Mouse (Mus musculus): ENCODE data around the gene Syt2. TPM values are rescaled to one million over a fixed set of nuclear protein-coding genes. Genes with fewer than 3 reads are reported as not detected.
A peak's percentile ranks its signal among the peaks of the same experiment; 100 is the strongest.

Syt2 gene
- polyA plus RNA-seq, 1 experiment from 2014 or later = 8.2 TPM

DNA sequence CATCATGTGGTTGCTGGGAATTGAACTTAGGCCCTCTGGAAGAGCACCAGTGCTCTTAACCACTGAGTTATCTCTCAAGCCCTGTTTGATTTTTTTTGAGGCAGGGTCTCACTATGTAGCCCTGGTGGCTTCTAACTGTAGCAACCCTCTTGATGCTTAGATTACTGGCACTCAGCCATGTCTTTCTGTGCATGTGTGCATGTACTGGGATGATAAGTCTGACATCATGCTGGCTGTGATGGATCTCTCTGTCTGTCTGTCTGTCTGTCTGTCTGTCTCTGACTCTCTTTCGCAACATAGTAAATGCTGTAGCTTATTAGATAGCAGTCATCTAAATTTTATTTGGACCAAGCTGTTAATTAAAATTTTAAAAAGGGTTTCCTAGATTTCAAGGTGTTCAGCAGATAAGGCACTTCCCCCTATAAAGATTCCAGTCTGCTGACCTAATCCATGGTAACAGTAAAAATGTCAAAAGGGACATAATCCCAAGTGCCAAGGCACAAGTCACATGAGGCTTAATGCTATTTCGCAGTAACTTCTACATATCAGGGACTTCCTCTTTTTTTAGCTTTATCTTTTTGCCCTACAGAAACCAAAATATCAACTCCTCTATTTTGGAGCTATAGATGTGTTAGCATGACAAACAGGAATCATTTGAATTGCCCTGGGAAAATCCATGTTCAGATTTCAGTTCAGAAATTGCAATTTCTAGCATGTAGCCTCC, 144.4 kb downstream of the Syt2 start:
- H3K27me3 ChIP-seq = no peaks in the 10 kb centered on the region
- peaks cover 5% of the 10 kb centered on the region for H3K4me1 ChIP-seq (replicated peaks)
- no peaks in the 10 kb centered on the region for H3K36me3 ChIP-seq
- 92% methylated on average over 2 of the region's 2 CpGs for WGBS
- no peak overlapping the region for H3K4me2 ChIP-seq
- ATAC-seq (ENCODE audit: low FRiP score) = no peak
- H3K9me3 ChIP-seq = no peaks in the 10 kb centered on the region
- no peak overlapping the region for H3K9ac ChIP-seq
- no peak overlapping the region for H3K4me3 ChIP-seq
- H3K27ac ChIP-seq = no peak overlapping the region

DNA sequence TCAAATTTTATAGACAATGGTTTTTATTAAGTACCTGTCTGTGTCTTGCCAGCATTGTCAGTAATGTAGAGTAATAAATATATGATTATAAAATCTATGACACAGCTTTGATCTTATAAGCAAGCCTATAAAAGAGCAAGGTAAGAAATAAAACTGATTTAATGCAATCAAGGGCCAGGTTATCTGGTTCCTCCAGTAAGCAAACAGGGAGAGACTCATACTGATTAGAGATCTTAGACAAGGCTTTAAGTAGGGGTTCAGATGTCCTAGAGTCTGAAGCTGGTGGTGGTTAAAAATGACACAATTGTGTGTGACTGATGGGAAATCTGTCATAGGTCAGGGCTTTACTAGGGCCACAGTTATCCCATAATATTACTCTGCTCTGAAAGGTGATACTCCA, 145.0 kb downstream of the Syt2 start:
- H3K9ac ChIP-seq = no peak overlapping the region
- H3K27me3 ChIP-seq = no peaks in the 10 kb centered on the region
- H3K36me3 ChIP-seq = no peaks in the 10 kb centered on the region
- no peak for ATAC-seq (ENCODE audit: low FRiP score)
- H3K9me3 ChIP-seq = no peaks in the 10 kb centered on the region
- H3K27ac ChIP-seq = no peak overlapping the region
- peaks cover 8% of the 10 kb centered on the region for H3K4me1 ChIP-seq (replicated peaks)
- H3K4me2 ChIP-seq = no peak overlapping the region
- no peak overlapping the region for H3K4me3 ChIP-seq

GRCm38 (mm10) chr1:134796076-134796475, 149.6 kb downstream of the Syt2 start:
- 92% methylated on average over 1 of the region's 1 CpGs for WGBS
- no peak overlapping the region for H3K4me3 ChIP-seq

DNA sequence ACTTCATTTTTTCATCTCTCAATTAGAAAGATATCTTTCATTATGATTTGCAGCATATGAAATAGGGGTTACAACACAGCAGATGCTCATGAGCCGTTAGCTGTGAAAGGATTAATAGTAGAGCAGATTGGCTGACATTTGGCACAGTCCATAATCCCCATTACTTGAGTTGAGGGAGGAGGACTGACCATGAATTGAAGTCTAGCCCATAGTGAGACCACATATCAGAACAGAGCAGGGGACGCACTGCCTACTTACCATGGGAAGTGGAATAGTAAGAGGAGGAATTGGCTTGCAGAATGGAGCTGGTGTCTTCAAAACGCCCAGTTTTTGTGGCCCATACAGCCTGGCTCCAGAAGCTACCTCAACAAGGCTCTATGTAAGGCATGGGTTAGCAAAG, 150.1 kb downstream of the Syt2 start:
- ATAC-seq (ENCODE audit: low FRiP score) = no peak
- no peaks in the 10 kb centered on the region for H3K27me3 ChIP-seq
- no peak overlapping the region for H3K4me2 ChIP-seq
- peaks cover 4% of the 10 kb centered on the region for H3K4me1 ChIP-seq (replicated peaks)
- 79% methylated on average over 3 of the region's 3 CpGs for WGBS
- no peak overlapping the region for H3K9ac ChIP-seq
- H3K4me3 ChIP-seq = no peak overlapping the region
- H3K36me3 ChIP-seq = peaks cover 6% of the 10 kb centered on the region
- no peak overlapping the region for H3K27ac ChIP-seq
- no peaks in the 10 kb centered on the region for H3K9me3 ChIP-seq

More at GRCm38 (mm10) chr1:134796076-134796475, 149.6 kb downstream of the Syt2 start:
- no peaks in the 10 kb centered on the region for H3K9me3 ChIP-seq
- H3K36me3 ChIP-seq = peaks cover 6% of the 10 kb centered on the region
- H3K9ac ChIP-seq = no peak overlapping the region
- H3K4me1 ChIP-seq (replicated peaks) = peaks cover 4% of the 10 kb centered on the region
- H3K27me3 ChIP-seq = no peaks in the 10 kb centered on the region
- H3K4me2 ChIP-seq = no peak overlapping the region
- ATAC-seq (ENCODE audit: low FRiP score) = no peak
- H3K27ac ChIP-seq = 0 out of 2 replicates have a peak overlapping the region, but pooled peaks have one; percentile 40

- no peak overlapping the region for H3K27ac ChIP-seq
- H3K9ac ChIP-seq = no peak overlapping the region
- H3K4me3 ChIP-seq = no peak overlapping the region
- no peaks in the 10 kb centered on the region for H3K9me3 ChIP-seq
- WGBS = 91% methylated on average over 7 of the region's 7 CpGs
- peaks cover 22% of the 10 kb centered on the region for H3K4me1 ChIP-seq (replicated peaks)
- ATAC-seq (ENCODE audit: low FRiP score) = no peak
- H3K36me3 ChIP-seq = peaks cover 6% of the 10 kb centered on the region
- H3K4me2 ChIP-seq = no peak overlapping the region
- H3K27me3 ChIP-seq = no peaks in the 10 kb centered on the region
Observed at GRCm38 (mm10) chr1:134801758-134802157, 155.3 kb downstream of the Syt2 start.

DNA sequence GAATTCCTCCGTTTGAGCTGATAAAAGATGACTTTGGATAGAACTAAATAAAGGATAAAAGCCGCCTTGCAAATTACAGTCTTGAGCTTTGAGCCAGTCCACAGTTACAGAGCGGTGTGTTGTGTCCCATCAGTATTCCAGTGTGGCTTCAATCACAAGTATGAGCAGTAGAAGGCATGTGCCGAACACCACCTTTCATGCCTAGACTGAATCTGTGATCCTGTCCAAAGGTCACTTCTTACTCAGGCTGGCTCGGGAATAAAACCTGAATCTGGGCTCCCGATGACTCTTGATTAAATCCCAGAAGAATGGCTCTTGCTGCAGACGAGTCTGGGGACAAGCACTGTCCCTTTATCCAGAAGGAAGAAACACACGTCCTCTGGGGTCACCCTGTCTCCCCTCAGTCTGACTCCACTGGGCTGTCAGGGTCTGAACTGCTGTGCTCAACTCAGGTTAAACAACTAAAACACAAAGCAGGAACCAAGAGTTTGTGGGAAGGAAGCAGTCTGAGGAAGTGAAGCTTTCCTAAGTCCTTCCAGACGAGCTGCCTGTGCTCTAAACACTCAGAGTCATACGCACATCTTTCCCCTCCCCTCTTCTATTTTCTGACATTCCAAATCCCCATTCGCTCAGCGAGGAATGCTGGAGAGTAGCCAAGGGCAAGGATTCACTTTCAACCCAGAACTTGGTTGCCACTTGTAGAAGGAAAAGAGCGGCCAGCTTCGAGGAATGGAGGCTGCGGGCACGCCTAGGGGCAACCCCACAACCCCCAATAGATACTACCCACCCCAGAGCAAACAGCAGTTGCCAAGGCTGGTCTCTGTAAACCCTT, 157.0 kb downstream of the Syt2 start:
- Histone ChIP-seq H3K27me3 (no peaks in the 10 kb centered on the region), H3K36me3 (peaks cover 6% of the 10 kb centered on the region), H3K4me1 (replicated peaks) (peaks cover 22% of the 10 kb centered on the region), H3K9ac (no peak overlapping the region), H3K4me2 (no peak overlapping the region), H3K27ac (0 out of 2 replicates have a peak overlapping the region, but pooled peaks have one; percentile 2), H3K4me3 (no peak overlapping the region), H3K9me3 (no peaks in the 10 kb centered on the region)
- 68% methylated on average over 16 of the region's 16 CpGs for WGBS
- ATAC-seq (ENCODE audit: low FRiP score) = no peak

GRCm38 (mm10) chr1:134804373-134804772, 157.9 kb downstream of the Syt2 start:
- peaks cover 22% of the 10 kb centered on the region for H3K4me1 ChIP-seq (replicated peaks)
- H3K36me3 ChIP-seq = peaks cover 5% of the 10 kb centered on the region
- no peak overlapping the region for H3K9ac ChIP-seq
- no peak for ATAC-seq (ENCODE audit: low FRiP score)
- WGBS = 72% methylated on average over 5 of the region's 5 CpGs
- H3K4me2 ChIP-seq = no peak overlapping the region
- no peak overlapping the region for H3K4me3 ChIP-seq
- H3K27ac ChIP-seq = 0 out of 2 replicates have a peak overlapping the region, but pooled peaks have one; percentile 8
- H3K9me3 ChIP-seq = no peaks in the 10 kb centered on the region
- H3K27me3 ChIP-seq = no peaks in the 10 kb centered on the region

DNA sequence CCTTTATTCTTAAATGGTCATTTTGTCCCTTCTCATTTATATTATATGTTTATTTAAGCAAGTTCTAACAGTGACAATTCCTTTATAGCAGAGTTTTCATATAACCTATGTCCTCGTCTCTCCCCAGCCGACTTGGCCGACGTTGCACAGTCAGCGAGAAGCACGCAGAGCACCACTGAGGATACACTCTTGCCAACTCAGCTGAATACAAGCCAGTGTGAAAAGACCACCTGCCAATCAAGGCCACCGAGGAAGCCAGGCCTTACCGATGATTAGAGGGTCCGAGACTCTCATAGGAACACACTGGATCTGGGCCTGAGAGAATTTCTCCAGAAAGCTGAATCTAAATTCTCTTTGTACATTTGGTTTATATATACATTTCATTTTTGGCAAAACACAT, 159.0 kb downstream of the Syt2 start:
- no peak overlapping the region for H3K4me3 ChIP-seq
- peaks cover 22% of the 10 kb centered on the region for H3K4me1 ChIP-seq (replicated peaks)
- H3K27me3 ChIP-seq = no peaks in the 10 kb centered on the region
- WGBS = 51% methylated on average over 9 of the region's 9 CpGs
- no peak for ATAC-seq (ENCODE audit: low FRiP score)
- no peaks in the 10 kb centered on the region for H3K9me3 ChIP-seq
- peaks cover 3% of the 10 kb centered on the region for H3K36me3 ChIP-seq
- peak overlapping the region; percentile 48; the same call in 1 of the 2 replicates for H3K27ac ChIP-seq
- H3K4me2 ChIP-seq = no peak overlapping the region
- H3K9ac ChIP-seq = no peak overlapping the region

Small RNA genes lying within 50 kb of the gene (microRNA-seq; reads per million reads assigned to microRNA genes)
- not detected for gene Gm22232

Other genes with a start within 250 kb of the Syt2 start
- gene Cyb5r1, start 241.1 kb upstream of the Syt2 start, polyA plus RNA-seq (2015; fragmentation: Nextera tagmentation; extraction: Ambion mirVana) = 19.0 and 19.9 TPM in 2 replicates
- gene Adipor1, start 231.3 kb upstream of the Syt2 start, polyA plus RNA-seq (2015; fragmentation: Nextera tagmentation; extraction: Ambion mirVana) = 69.8 and 72.0 TPM in 2 replicates
- 33.2 and 35.0 TPM in 2 replicates for gene Klhl12, start 191.1 kb upstream of the Syt2 start, polyA plus RNA-seq (2015; fragmentation: Nextera tagmentation; extraction: Ambion mirVana)
- 62.9 and 67.3 TPM in 2 replicates for gene Rabif, start 152.0 kb upstream of the Syt2 start, polyA plus RNA-seq (2015; fragmentation: Nextera tagmentation; extraction: Ambion mirVana)
- gene Mgat4e, start 97.0 kb upstream of the Syt2 start, polyA plus RNA-seq (2015; fragmentation: Nextera tagmentation; extraction: Ambion mirVana) = not detected in 2 replicates
- 99.4 and 103 TPM in 2 replicates for gene Kdm5b, start 86.5 kb upstream of the Syt2 start, polyA plus RNA-seq (2015; fragmentation: Nextera tagmentation; extraction: Ambion mirVana)

Data from hindbrain, embryonic 13.5 days (tissue).